Mouse (Mus musculus): ENCODE measurements at regions not wholly inside any gene's neighbourhood (a gene's known extent, or its start where the extent isn't known, plus 50 kb on each side); places are given as distances from the start of the nearest gene placed in this dataset.

DNA sequence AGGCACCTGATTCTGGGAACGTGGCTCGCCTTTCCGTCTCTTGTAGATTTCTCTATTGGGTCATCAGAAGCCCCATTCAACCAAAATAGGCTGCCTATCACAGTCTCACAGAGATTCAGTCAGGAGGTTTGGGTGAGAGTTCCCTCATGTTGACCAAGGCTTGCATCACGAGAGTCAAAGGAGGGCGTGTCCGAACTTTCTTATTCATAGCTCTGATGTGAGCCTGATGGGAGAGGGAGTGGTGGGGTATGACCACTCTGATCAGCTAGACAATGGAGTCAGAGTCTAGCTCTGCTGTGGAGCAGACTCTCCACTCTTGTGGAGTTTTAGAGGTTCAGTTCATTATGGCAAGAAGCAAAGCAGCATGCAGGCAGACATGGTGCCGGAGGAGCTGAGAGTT lies 81.1 kb upstream of the Ccdc71l start:
- Histone ChIP-seq H3K27ac (ENCODE audit: low read length) (no peak overlapping the region), H3K4me3 (ENCODE audit: low read length) (no peak overlapping the region), H3K9me3 (replicated peaks; ENCODE audit: control insufficient read depth, low read length) (no peaks in the 10 kb centered on the region), H3K9ac (ENCODE audit: low read length) (no peak overlapping the region), H3K4me1 (ENCODE audit: control insufficient read depth, insufficient read depth, low read length) (no peaks in the 10 kb centered on the region), H3K27me3 (ENCODE audit: control insufficient read depth, insufficient read depth, low read length) (no peaks in the 10 kb centered on the region), H3K36me3 (ENCODE audit: control insufficient read depth, insufficient read depth) (no peaks in the 10 kb centered on the region), H3K4me2 (ENCODE audit: low read depth, low read length) (no peak overlapping the region)
- 91% methylated on average over 7 of the region's 7 CpGs for WGBS
- ATAC-seq (replicated peaks; ENCODE audit: extremely low read depth, insufficient read depth, low FRiP score): no peak

DNA sequence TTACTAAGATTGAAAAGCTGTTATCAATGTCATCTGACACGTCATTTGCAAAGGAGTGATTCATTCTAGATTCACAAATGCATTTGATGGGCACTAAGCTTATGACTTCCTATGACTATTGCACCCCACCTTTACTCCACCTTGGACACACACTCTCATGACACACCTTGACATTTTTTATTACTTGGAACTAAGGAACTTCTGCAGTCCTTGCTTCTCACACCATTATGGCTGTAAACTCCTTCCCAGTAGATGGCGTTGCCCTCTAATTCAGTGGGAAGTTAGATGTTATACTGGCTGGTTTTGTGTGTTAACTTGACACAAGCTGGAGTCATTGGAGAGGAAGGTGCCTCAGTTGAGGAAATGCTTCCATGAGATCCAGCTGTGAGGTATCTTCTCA lies 78.8 kb upstream of the Ccdc71l start:
- Histone ChIP-seq H3K4me1 (ENCODE audit: control insufficient read depth, insufficient read depth, low read length) (no peaks in the 10 kb centered on the region), H3K4me2 (ENCODE audit: low read depth, low read length) (no peak overlapping the region), H3K4me3 (ENCODE audit: low read length) (no peak overlapping the region), H3K36me3 (ENCODE audit: control insufficient read depth, insufficient read depth) (no peaks in the 10 kb centered on the region), H3K27ac (ENCODE audit: low read length) (no peak overlapping the region), H3K9me3 (replicated peaks; ENCODE audit: control insufficient read depth, low read length) (no peaks in the 10 kb centered on the region), H3K9ac (ENCODE audit: low read length) (no peak overlapping the region), H3K27me3 (ENCODE audit: control insufficient read depth, insufficient read depth, low read length) (no peaks in the 10 kb centered on the region)
- no peak for ATAC-seq (replicated peaks; ENCODE audit: extremely low read depth, insufficient read depth, low FRiP score)
- 69% methylated on average over 2 of the region's 2 CpGs for WGBS

DNA sequence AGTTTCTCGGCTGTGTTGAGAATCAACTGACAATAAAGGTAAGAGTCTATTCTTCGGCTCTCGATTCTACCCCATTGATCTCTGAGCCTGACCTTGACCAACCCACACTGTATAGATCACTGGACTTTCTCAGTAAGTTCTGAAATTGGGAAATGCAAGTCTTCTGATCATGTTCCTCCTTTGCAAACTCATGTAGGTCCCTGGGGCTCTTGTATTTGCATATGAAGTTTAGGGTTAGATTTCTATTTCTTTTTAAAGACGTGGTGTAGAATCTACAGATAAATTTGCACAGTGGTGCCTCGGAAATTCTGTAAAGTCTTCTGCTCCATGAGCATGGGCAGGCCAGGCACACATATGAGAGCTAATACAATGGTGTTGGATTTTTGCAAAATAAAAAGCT lies 72.8 kb upstream of the Ccdc71l start:
- H3K4me3 ChIP-seq (ENCODE audit: low read length): no peak overlapping the region
- ATAC-seq (replicated peaks; ENCODE audit: extremely low read depth, insufficient read depth, low FRiP score): no peak
- no peaks in the 10 kb centered on the region for H3K9me3 ChIP-seq (replicated peaks; ENCODE audit: control insufficient read depth, low read length)
- H3K4me1 ChIP-seq (ENCODE audit: control insufficient read depth, insufficient read depth, low read length): no peaks in the 10 kb centered on the region
- H3K9ac ChIP-seq (ENCODE audit: low read length): no peak overlapping the region
- 82% methylated on average over 5 of the region's 5 CpGs for whole genome bisulfite sequencing
- no peak overlapping the region for H3K4me2 ChIP-seq (ENCODE audit: low read depth, low read length)
- no peaks in the 10 kb centered on the region for H3K27me3 ChIP-seq (ENCODE audit: control insufficient read depth, insufficient read depth, low read length)
- no peaks in the 10 kb centered on the region for H3K36me3 ChIP-seq (ENCODE audit: control insufficient read depth, insufficient read depth)
- no peak overlapping the region for H3K27ac ChIP-seq (ENCODE audit: low read length)

DNA sequence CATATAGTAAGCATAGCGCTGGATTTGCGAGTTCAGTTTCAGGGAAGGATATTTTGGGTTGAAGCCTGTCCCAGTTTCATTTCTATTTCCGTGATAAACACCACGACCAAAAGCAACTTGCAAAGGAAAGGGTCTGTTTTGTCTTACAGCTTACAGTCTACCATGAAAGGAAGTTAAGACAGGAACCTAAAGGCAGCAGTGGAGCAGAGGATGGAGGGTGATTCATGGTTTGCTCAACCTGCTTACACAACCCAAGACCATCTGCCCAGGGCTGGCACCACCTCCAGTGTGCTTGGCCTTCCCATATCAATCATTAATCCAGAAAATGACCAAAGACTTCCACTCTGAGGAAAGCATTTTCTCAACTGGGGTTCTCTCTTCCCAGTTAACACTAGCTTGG lies 72.2 kb upstream of the Ccdc71l start:
- H3K4me3 ChIP-seq (ENCODE audit: low read length): no peak overlapping the region
- H3K9ac ChIP-seq (ENCODE audit: low read length): no peak overlapping the region
- 72% methylated on average over 4 of the region's 4 CpGs for WGBS
- H3K4me2 ChIP-seq (ENCODE audit: low read depth, low read length): no peak overlapping the region
- H3K9me3 ChIP-seq (replicated peaks; ENCODE audit: control insufficient read depth, low read length): no peaks in the 10 kb centered on the region
- H3K27ac ChIP-seq (ENCODE audit: low read length): no peak overlapping the region
- no peak for ATAC-seq (replicated peaks; ENCODE audit: extremely low read depth, insufficient read depth, low FRiP score)
- no peaks in the 10 kb centered on the region for H3K36me3 ChIP-seq (ENCODE audit: control insufficient read depth, insufficient read depth)
- H3K27me3 ChIP-seq (ENCODE audit: control insufficient read depth, insufficient read depth, low read length): no peaks in the 10 kb centered on the region
- H3K4me1 ChIP-seq (ENCODE audit: control insufficient read depth, insufficient read depth, low read length): no peaks in the 10 kb centered on the region

DNA sequence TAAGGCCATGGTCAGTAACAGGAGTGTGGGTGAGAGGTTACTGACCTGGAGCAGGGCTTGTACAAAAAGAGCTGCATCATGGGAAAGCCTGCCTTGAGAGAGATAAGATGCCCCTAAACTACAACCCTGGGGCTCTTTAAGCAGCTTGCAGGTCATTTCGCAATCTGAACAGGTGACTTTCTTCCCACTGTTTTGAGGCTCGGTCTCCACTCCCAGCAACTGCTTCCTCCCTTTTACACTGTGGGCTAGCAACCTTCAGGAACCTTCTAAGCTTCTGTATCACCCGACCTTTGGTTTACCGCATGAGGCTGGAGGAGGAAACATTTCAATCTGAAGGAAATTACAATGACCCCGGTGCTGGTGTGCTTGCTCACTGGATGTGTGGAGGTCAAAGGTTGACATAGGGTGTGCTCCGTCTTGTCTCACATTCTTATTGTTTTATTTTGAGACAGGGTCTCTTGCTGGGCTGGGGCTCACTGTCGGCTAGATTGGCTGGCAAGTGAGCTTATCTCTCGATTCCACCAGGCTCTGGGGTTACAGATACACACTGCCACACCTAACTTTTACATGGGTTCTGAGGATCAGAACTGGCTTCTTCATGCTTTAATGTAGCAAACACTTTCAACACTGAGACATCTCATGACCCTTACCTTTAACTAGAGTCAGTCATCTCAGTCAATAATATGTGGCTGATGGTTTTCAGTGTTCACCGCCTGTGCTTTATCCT lies 71.1 kb upstream of the Ccdc71l start:
- Histone ChIP-seq H3K4me3 (ENCODE audit: low read length) (no peak overlapping the region), H3K4me2 (ENCODE audit: low read depth, low read length) (no peak overlapping the region), H3K36me3 (ENCODE audit: control insufficient read depth, insufficient read depth) (no peaks in the 10 kb centered on the region), H3K27me3 (ENCODE audit: control insufficient read depth, insufficient read depth, low read length) (no peaks in the 10 kb centered on the region), H3K9me3 (replicated peaks; ENCODE audit: control insufficient read depth, low read length) (no peaks in the 10 kb centered on the region), H3K9ac (ENCODE audit: low read length) (no peak overlapping the region), H3K27ac (ENCODE audit: low read length) (no peak overlapping the region), H3K4me1 (ENCODE audit: control insufficient read depth, insufficient read depth, low read length) (no peaks in the 10 kb centered on the region)
- no peak for ATAC-seq (replicated peaks; ENCODE audit: extremely low read depth, insufficient read depth, low FRiP score)
- WGBS: 54% methylated on average over 9 of the region's 9 CpGs

DNA sequence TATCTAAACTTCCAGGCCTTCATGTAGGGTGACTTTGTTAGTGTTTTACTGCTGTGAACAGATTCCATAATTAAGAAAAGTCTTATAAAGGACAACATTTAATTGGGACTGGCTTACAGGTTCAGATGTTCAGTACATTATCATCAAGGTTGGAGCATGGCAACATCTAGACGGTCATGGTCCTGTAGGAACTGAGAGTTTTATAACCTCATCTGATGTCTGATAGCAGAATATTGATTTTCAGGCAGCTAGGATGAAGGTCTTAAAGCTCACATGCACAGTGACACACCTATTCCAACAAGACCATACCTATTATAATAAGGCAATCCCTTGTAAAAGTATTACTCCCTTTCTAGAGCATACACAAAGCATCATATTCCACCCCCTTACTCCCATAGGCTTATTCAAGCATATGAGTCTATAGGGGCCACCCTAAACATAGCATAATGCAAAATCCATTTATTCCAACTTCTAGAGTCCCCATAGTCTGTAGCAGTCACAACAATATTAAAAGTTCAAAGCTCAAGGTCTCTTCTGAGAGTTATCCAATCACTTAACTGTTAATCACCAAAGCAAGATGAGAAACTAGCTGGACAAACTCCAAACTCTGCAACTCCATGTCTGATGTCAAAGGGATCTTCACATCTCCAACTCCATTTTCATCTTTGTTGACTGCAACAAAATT lies 63.3 kb upstream of the Ccdc71l start:
- H3K4me2 ChIP-seq (ENCODE audit: low read depth, low read length): no peak overlapping the region
- ATAC-seq (replicated peaks; ENCODE audit: extremely low read depth, insufficient read depth, low FRiP score): no peak

More for the DNA sequence above, 63.3 kb upstream of the Ccdc71l start:
- Histone ChIP-seq H3K36me3 (ENCODE audit: control insufficient read depth, insufficient read depth) (no peaks in the 10 kb centered on the region), H3K9me3 (replicated peaks; ENCODE audit: control insufficient read depth, low read length) (no peaks in the 10 kb centered on the region), H3K4me1 (ENCODE audit: control insufficient read depth, insufficient read depth, low read length) (no peaks in the 10 kb centered on the region), H3K27ac (ENCODE audit: low read length) (no peak overlapping the region), H3K4me3 (ENCODE audit: low read length) (no peak overlapping the region), H3K9ac (ENCODE audit: low read length) (no peak overlapping the region), H3K27me3 (ENCODE audit: control insufficient read depth, insufficient read depth, low read length) (no peaks in the 10 kb centered on the region)
- WGBS: 84% methylated on average over 1 of the region's 1 CpGs

Data from heart, embryonic 16.5 days (tissue).